Mouse (Mus musculus) megakaryocyte progenitor cell, adult 5-6 weeks (primary cell): Measurements from ENCODE around the gene Nfkbib. TPM values are rescaled to one million over a fixed set of nuclear protein-coding genes. Genes with fewer than 3 reads are reported as not detected.

Experiments
- ATAC-seq: replicated peaks from 2 replicates; pipeline ENCODE4 v1.8.0; 2016; ENCODE audit warnings: mild to moderate bottlenecking, moderate TSS enrichment, inconsistent platforms; ENCODE audit not compliant: poor library complexity
- total RNA-seq, 2 experiments: library from RNA; stranded (forward) in 1 of 2; stranded (reverse) in 1 of 2; fragments of 157-497, 149-512 nt in 1 of 2; fragments of 200-1000 nt in 1 of 2; gene quantifications; 2 replicates each; pipeline versions ENCODE4 v1.2.3 to v1.2.4; 2015 to 2017

Nfkbib gene
- total RNA-seq, 2 experiments from 2014 or later: 14.7 to 15.7 TPM

DNA sequence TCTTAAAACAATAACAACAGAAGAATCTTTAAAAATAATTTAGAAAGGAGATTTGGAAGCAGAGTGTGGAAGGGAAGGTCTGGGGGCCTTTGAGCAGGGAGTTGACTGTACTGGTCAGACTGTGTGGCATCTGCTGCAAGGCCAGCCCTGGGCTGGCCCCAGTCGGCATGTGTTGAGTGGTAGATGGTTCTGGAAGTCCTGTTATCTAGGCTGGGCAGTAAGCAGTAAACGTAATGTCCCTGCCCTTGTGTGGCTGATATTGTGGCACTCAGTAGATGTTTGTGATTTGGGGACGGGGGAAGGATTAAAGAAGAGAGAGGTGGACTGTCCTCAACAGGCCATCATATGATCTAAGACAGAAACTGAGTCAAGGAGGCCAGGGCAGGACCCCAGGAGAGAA, 3.0 kb upstream of the Nfkbib start:
- peak; percentile 13; the same call in 1 of the 2 replicates for ATAC-seq

DNA sequence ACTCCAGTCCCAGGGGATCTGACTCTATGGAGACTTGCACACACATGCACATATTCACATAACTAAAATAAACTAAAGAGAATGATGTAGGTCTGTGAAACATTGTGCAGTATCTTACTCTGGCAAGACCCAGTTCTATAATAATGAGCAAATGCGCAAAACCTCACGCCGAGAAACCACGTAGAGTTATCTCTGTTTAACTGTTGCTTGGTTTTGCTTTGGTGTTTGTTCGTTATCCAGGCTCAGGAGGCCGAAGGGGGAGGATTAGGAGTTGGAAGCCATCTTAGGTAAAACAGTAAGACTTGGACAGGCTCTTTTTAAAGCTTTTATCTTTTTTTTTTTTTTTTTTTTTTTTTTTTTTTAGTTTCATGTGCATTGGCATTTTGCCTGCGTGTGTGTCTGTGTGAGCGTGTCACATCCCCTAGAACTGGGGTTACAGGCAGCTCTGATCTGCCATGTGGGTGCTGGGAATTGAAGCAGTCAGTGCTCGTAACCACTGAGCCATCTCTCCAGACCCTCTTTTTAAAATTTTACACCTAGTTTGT, 2.2 kb upstream of the Nfkbib start:
- ATAC-seq: peak; percentile 19; the same call in 1 of the 2 replicates

DNA sequence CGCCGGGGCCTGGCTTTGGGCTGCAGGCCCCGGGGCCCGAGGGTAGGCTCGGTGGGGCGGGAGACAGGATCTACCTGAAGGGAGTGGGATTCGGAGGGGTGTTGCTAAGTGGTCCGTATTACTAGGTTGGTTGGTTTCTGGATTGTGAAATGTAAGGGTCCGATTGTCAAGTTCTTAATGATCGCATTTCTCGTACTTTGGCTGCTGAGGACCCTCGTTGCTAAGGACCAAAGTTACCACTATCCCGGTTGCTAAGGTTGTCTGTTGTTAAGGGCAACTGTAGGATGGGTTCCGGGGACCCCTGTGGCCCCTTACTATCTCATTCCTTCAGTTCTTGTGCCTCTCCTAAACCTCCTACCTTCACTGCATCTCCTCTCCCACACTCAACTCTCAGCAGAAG, 402 bp downstream of the Nfkbib start:
- ATAC-seq: no peak

DNA sequence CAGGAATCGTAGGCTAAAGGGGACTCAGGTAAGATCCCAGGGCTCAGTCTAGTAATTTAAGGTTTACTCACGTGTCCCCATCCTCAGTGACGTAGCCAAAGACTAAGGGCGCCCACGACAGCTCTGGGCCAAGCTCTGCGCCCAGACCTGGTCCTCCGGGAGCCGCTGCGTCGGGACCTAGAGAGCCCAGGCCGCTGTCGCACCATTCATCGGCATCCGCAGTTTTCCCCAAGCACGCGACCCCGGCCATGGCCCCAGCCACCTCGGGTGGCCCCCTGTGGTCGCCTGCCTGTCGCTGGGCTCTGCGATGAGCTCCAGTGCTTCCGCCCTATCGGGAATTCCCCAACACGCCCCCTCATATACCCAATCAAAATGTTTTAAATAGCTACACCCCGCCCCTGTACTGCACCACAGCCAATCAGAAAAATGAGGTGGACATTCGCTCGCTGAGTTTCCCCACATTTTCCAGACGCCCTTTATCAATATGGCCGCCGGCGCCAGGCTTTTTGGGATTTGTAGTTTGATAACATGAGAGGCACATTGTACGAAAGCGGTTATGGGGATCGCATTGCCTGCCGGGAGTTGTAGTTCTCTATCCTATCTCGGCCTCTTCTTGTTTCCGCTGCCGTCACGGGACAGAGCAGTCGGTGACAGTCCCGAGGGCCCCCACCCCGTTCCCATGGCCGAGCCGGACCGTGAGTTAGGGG, 986 bp downstream of the Nfkbib start, which contains the start of gene Sirt2:
Gene Sirt2, plus strand, starts transcription at position 563 of the 707 bp plus-strand sequence.
- ATAC-seq: peak; percentile 88

DNA sequence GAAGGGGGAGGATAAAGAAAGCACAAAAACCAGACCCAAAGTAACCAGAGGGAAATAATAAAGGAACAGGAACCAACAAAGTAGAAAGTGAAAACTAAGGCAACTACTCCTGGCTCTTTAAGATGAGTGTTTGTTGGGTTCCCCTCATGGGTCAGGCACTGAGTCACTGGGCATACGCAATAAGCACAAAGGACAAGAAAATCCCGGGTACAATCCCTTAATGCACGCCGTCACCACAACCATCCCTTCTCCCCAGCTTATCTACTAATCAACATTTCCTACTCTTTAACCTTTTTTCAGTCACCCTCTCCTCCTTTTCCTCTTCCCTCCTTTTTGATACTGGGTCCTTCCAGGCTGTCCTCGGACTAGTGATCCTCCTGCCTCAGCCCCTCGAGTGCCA, 2.1 kb downstream of the Nfkbib start:
- ATAC-seq: no peak

DNA sequence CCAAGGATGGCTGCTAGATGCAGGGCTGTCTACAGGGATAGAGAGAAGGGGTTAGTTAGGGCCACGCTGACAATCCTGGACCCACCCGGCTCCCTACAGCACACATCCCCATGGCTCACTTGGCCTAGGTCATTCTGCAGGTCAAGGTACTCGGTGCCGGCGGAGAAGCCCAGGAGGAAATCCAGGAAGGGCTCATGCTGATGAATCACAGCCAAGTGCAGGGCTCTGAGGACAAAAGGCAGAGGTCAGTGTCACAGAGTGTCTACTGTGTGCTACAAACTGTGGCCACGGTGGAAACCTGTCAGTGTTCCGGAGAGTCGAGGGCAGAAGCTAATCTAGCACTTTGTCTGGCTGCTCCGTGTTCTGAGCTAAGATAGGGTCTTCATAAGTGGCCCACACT, 5.4 kb downstream of the Nfkbib start:
- no peak for ATAC-seq

DNA sequence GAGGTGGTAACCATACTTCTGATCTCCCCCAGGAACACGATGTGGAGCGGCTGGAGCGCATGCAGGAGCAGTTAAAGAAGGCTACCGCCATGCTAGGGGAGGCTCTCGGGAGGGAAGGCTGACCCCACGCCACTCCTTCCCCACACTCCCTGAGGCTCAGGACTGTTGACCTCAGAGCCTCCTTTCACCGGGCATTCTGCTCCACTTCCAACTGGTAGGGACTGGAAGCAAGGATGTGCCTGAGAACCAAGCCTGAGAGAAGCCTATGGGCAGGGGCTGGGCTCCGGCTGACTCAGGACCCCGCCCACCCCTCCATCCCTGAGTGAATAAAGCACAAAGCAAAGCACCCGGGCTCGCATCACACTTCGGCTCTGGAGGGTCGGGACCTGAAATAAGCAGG, 8.7 kb downstream of the Nfkbib start:
- no peak for ATAC-seq

DNA sequence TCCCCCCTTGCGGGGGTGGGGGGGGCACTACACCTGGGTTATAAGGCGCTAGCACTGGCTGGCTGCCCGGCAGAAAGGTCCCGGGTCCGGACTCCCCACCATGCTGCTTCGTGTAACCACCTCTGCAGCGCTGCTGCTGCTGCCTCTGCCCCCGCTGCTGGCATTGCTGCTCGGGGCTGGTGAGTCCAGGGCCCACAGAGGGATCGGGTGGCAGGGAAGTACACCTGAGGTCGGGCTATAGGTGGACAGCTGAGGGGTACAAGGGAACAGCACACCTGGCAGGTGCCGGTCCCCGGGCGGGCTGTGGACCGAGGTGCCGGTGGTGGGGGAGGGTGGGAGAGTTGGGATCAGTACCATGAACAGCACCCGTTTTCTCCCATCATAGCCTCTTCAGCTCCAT, 11.2 kb downstream of the Nfkbib start, which contains the start of gene Ccer2:
Gene Ccer2, plus strand, starts transcription at position 96 of the 400 bp plus-strand sequence.
- ATAC-seq: 0 out of 2 replicates have a peak, but pooled peaks have one; percentile 24

DNA sequence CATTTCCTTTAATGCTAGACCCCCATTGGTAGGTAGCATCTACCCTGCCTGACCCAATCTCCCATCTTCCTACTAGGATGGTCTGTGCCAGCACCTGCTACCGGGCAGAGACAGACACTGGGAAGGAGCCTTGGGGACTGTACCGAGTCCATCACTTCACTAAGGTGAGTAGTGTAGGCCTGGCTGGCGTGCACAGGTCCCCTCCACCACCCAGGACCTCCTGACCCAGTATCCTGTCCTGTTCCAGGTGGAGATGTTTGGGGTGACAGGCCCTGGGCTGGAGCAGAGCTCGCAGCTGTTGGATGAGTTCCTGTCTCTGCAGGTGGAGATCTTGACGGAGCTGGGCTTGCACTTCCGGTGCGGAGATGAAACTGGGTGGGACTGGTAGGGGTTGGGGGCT, 17.4 kb downstream of the Nfkbib start:
- ATAC-seq: no peak

DNA sequence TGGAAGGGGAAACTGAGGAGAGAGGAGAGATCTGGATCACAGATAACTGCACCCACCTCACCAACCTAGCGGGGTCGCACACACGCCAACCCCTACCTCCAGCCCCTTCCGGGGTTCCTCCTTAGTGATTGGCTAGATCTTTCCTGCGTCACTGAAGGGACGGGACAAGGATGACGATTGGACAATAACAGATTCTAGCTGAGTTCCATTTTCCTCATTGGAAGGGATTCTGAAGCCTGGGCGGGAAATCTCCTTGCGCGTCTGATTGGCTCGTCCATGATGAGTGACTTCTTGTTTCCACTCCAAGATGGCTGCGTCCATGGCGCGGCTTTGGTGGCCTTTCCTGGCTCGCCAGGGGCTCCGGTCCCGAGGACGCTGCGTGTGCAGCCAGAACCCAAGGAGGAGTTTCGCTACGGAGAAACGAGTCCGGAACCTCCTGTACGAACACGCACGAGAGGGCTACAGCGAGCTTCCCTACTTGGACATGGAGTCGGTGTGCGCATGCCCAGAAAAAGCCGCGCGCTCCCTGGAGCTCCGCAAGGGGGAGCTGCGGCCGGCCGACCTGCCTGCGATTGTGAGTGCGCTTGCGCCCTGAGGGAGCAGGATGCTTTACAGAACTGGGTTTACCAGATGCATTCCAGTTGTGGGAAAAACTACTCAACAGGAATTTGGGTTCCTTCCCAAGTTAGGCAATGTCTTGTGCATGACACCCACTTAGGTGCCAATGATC, 25.4 kb downstream of the Nfkbib start, which contains the start of the genes Mrps12 and Sars2:
Gene Mrps12, minus strand, starts transcription at position 112 of the 730 bp plus-strand sequence.
Gene Sars2, plus strand, starts transcription at position 284 of the 730 bp plus-strand sequence.
- ATAC-seq: peak; percentile 96

DNA sequence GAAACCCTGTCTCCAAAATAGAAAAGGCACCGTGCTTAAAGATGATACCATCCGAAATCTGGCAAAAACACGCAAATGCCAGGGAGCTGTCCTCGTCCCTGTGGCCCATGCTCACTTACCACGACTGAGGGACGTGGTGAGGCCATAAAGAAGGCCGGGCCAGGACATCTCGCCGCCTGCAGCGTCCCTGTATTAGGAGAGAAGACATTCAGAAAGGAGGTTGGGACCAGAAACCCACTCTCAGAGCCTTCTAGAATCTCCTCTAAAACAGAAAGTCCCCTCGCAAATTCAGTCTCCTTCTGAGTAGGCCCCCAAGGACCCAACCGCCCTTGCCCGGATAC, 26.0 kb downstream of the Nfkbib start:
- ATAC-seq: no peak; the same call in 1 of the 2 replicates

DNA sequence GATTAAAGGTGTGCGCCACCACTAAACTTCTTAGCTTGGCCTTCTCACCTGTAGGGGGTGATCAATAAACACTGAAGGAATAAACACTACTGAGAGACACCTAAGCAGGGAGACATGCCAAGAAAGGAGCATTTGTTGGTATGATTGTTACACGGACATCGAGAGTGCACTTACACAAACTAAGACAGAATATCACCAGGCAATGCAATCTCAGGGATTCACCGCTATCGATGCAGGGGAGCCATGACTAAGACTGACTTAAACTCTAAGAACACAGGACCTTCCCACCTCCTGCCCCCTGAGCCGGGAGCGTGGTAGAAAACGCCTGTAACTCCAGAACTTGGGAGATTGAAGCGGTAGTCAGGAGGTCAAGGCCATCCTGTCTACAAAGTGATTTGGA, 26.4 kb downstream of the Nfkbib start:
- no peak for ATAC-seq

DNA sequence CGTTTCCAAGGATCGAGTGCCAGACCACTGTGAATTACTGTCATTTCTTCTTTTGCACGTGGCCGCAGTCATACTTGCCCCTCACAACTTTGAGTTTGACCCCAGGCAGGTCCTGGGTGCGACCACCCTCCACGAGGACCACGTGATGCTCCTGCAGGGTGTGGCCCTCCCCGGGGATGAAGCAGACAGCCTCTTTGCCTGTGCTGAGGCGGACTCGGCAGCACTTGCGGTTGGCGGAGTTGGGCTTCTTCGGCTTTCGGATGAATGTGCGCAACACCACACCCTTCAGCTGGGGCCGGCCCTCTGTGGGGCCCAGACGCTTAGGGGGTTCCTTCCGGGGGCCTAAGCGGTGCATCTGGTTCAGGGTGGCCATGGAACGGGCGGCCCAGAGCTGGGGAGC, 27.5 kb downstream of the Nfkbib start:
- no peak for ATAC-seq

DNA sequence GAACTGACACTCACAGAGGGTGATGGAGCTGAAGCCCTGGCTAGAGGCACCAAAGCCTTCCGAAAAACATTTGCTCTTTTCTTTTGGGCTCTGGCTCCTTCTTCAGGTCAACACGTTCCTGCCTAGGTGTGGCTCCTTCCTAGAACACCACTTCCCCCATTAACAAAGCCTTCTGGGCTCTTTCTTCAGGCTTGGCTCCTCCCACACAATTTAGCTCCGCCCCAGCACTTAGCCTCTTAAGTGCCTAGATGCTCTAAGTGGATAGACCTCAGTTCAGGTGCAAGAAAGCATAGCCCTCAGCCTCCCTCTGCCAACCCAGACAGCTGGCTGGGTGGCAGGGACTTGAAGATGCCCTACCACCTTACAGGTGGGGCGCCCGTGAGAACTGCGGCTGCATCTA, 31.6 kb downstream of the Nfkbib start:
- no peak for ATAC-seq

DNA sequence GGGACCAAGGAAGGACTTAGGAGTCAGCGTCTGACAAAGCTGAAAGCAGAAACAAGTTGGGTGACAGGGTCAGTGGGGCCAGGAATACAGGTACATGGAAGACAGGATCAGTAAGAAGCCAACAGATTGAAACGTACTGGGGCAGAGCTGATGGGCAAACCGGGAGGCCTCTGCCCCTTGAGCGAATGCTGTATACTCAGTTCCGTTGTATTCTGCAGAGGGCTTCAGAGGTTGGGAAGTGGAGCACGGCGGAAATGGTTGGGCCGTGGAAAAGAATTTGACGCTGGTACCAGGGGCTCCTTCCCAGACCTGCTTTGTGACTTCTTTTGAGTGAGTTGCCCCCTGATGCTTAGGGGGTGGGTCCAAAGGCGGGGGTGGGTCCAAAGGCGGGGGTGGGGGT, 34.1 kb downstream of the Nfkbib start:
- 0 out of 2 replicates have a peak, but pooled peaks have one; percentile 8 for ATAC-seq

DNA sequence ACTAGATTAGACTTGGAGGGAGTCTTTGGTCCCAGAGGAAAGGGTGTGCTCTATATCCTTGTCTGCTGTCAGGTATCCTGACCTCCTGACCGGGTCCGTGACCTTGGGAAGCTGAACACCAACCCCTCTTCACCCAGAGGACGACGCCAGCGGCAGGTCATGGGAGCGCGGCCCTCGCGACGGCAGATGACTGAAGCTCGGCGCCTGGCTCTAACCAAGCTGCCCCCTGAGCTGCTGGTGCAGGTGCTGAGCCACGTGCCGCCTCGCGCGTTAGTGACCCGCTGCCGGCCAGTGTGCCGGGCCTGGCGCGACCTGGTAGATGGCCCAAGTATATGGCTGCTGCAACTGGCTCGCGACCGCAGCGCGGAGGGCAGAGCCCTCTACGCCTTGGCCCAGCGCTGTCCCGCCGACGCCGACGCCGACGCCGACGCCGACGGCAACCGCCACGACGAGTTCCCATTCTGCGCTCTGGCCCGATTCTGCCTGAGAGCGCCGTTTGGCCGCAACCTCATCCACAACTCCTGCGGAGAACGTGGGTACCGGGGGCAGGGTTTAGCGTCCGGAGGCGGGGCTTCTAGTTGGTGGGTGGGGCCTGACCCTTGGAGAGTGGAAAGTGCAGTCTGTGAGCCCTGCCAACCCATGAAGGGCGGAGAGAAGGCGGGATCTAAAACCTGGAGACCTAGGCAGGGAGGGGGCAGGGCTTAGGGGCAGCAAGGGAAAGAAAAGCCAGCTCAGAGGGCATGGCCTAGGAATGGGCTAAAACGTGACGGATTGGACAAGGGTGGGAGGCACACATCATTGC, 34.8 kb downstream of the Nfkbib start:
- peak; percentile 99 for ATAC-seq

DNA sequence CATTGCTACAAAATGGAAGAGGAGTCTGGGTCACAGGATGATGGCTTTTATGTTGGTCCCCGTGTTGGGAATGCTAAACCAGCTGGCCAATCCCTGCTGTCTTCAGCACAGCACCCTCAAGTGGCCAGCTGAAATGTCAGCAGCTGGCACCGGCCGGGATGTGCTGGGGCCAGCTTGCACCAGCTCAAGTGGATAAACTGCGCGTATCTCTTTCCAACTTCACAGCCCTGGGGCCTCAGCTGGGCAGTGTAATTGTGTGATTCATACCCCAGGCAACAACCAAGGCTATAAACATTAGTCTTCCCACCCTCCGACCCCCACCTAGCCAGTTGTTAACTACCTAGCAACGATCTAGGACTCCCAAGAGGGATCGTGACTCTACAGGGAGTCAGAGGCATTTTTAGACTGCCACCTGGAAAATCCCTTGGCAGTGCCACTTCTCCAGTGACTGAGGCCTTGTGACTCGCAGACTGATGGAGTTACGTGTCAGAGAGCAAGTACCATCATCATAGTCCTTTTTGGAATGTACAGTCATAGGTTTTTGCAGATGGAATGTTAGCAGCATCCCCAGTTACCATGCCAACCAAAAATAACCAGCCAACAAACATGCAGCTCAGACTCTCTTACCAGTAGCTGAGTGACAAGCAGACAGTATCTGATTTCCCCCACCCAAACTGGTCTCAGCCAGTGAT, 39.5 kb downstream of the Nfkbib start:
- ATAC-seq: no peak

DNA sequence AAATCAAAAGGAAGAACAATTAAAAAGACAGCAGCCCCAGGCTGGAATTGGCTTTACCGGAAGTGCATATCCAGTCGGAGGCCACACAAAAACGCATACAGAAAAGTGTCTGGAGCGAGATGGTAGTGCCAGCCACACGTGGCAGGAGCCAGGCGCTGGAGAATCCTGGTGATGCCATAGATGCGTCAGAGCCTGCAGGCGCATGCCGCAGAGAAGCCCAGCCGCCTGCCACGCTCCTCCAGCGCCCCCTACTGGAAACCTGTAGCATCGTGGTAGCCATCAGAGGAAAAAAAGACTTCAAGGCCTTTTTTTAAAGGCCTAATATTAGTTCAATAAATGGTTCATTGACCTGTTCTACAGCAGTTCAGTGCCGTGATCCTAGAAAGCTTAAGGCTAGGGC, 40.7 kb downstream of the Nfkbib start:
- peak; percentile 96 for ATAC-seq

DNA sequence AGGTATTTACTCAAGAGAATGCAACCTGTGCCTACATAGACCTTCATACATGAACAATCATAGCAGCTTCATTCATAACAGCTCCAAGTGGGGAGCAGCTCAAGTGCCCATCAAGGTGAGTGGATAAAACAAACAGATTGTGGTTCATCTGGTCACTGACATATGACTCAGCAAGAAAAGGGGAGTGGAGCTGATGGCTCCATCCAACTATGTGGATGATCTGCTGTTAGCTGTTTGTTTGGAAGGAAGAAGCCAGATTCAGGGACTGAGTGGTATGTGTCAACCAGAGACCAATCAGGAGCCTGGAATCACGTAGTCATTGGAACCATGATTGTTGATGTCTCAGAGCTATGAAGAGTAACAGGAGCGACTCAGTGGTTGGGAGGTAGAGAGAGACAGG, 42.7 kb downstream of the Nfkbib start:
- ATAC-seq: no peak

DNA sequence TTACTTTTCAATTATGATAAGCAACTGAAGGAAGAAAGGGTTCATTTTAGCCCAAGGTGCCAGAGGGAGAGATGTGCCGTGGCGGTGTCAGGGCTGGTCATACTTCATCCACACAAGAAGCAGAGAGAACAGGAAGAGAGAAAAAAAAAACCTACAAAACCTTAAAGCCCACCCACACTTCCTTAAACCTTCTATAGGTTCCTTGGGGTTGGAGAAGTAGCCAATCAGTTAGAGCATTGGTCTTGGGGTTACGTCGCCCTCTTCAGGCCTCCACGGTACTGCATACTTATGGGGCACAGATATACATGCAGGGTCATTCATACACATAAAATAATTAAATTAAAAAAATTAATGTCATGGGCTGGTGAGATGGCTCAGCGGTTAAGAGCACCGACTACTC, 45.2 kb downstream of the Nfkbib start:
- ATAC-seq: peak; percentile 79
